Mouse (Mus musculus) testis, adult 2 months (tissue): ENCODE data around the gene Stradb.

Experiments used
- CTCF ChIP-seq: fragments of 200-500 bp; IDR thresholded peaks from 2 replicates; pipeline ENCODE4 v1.5.1; 2012; ENCODE audit warnings: low read depth, mild to moderate bottlenecking, inconsistent platforms, low read length, moderate library complexity; ENCODE audit not compliant: control insufficient read depth, insufficient read depth, insufficient replicate concordance
- POLR2A ChIP-seq: fragments of 200-500 bp; IDR thresholded peaks from 2 replicates; pipeline ENCODE4 v1.6.1; 2012; ENCODE audit warnings: low read depth, mild to moderate bottlenecking, inconsistent platforms, low read length, moderate library complexity; ENCODE audit not compliant: control insufficient read depth

DNA sequence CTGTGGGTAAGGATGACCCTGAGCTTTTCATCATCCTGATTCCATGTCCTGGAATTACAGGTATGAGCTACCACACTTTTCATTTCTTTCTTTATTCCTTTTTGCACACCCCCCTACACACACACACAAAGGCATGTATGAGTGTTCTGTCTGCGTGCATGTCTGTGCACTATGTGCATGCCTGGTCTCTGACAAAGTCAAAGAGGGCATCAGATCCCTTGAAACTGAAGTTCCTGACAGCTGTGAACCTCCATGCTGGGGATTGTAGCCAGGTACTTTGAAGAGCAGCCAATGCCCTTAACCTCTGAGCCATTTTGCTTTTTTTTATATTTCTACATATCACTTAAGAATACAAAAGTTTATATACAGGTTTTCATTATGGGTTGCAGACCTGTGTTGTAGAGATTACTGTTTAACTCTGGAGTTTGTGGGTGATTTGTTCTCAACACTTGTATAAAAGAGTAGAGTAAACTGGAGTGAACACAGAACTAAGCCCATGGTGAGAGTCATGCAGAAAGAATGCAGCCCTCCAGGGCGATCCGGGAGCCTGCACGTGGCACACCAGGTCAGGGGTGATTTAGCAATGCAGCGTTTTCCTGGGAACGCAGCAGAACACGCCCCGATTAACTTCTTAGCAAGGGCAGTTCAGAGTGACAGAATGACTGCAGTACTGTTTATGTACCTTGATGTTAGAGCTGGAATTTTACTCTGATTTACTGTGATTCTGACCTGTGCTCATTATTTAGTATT lies 22.2 kb upstream of the Stradb start:
- TF ChIP-seq CTCF (no peak), POLR2A (no peak)
